Mouse (Mus musculus) naive thymus-derived CD4-positive, alpha-beta T cell, adult 2 months (primary cell): Measurements from ENCODE around the gene Atp10a.

Source experiments
- DNase-seq: peaks from one replicate; pipeline ENCODE4 v3.0.0-alpha.2; 2011; ENCODE audit warnings: low read depth

Gene Atp10a

DNA sequence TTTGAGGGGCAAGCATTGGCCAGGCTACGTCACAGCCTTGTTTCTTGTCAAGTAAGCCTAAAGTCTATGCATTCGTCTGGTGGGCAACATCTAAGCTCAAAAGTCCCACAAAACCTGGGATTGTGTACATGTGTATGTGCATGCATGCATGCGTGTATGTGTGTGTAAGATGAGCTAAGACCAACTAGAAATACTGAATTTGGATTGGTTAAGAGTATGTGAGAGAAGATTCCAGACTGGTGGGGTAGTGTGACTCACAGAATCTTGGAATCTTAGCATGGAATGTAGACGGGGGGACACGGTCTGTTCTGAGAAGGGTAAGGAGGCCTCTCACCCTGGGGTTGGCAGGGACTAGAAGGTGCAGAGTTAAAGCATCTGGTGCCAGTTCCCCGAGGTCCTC lies at the start of gene Atp10a:
TSS of gene Atp10a (plus strand) at position 301 of the 400 bp plus-strand sequence.
- DNase-seq: no peak

- peak; percentile 52 for DNase-seq
These were observed 37.9 kb upstream of the Atp10a start for GRCm38 (mm10) chr7:58618048-58618447.

DNA sequence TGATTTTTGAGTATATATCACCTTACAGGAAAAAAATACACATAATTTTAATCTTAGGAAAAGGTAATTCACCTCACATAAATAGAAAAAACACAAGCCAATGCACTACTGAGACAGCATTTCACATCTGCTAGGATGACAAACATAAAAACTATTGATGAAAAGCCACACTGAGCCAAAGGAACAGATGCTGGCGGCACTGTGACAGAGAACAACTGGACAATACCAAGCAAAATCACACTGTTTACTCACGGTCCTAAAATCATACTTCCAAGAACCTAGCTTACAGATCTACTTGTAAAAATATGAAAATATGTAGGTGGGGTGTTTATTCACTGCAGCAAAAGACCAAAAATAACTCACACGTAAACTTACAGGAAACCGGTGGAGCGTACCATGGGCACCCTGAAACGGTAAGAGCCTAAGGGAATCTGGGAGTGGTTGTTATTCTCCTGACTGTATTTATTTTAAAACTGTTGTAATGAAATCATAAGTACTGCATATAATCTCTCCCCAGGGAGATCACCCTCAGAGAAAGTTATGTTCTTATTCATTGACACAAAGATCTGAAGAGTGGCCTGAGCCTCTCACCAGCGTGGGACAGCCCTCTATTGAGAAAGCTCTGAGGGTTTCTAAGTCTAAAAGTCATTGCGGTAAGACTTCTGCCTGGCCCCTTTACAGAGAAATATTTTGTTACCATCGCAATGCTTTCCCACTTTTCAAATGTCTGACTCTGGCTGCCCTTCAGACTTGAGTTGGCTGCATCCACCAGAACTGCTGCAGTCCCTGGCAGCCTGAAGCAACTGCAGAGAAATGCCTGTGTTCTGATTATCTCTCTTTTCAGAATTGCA lies 29.4 kb upstream of the Atp10a start:
- peak; percentile 22 for DNase-seq

DNA sequence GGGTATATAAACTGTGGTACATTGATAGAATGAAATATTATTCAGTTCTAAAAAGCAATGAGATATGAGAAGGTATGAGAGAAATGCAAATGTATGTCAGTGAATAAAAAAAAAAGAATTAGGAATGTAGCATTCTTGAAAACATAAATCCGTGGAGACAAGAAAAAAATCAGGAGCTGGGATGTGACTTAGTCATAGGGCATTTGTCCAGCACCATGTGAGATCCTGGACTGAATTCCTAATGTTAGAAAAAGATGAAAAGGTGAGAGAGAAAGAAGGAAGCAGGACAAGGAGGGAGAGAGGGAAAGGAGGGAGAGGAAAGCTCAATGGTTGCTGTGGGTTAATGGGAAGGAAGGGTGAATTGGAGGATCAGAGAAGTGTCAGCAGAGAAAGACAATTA lies 28.6 kb upstream of the Atp10a start:
- no peak for DNase-seq

GRCm38 (mm10) chr7:58629233-58629632 lies 26.7 kb upstream of the Atp10a start:
- peak; percentile 36 for DNase-seq

GRCm38 (mm10) chr7:58633683-58634082 lies 22.3 kb upstream of the Atp10a start:
- no peak for DNase-seq

DNA sequence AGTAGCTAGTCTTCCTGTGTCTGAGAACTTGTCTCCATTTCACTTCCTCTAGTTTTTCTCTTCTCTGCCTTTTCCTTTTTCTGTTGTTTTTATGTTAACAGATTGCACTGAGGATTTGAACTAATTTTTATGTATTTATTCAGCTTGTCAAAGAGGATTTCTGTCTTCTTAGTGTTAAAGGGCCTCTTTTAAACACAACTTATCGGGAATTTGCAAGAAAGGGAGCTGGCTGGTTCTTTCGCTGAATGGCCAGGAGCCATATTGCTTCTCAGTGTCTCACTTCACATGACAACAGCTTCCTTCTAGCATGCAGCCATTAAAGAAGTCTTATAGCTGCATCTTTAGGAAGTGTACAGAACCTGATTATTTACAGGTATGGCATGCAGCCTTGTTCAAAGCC lies 16.3 kb upstream of the Atp10a start:
- DNase-seq: no peak

DNA sequence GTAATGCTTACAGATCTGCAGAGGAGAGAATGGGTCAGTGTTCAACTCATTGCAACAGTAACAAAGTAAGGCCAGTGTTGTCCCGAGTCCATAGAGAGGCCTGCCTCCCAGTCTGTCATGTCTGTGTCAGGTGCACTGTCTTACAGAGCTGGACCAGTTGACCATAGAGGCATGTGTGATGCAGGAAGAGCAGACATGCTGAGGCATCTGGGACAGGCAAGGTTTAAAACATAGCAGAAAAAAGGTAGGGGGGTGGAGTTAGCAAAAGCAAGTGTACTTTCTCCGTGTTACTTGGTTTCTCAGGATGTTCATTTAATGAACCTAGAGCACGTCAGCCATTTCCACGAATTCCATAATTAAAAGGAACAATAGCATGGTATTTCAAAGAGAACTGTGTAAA lies 15.5 kb upstream of the Atp10a start:
- DNase-seq: no peak

- DNase-seq: no peak
These were observed 14.1 kb upstream of the Atp10a start for GRCm38 (mm10) chr7:58641916-58642315.

DNA sequence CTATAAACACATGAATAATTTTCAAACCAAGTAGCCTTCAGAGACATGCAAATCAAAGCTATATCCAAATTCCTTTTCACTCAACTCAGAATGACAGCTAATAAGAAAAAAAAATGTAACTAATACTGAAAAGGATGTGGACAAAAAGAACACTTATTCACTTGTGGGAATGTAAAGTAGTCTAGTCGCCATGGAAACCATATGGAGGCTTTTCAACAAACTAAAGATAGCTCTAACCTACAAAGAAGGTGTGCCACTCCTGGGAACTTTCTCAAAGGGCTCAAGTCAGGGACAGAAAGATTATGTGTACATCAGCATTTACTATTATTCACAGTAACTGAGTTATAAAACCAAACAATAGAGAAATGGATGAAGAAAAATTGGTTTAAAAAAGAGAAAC lies 8.6 kb upstream of the Atp10a start:
- no peak for DNase-seq

DNA sequence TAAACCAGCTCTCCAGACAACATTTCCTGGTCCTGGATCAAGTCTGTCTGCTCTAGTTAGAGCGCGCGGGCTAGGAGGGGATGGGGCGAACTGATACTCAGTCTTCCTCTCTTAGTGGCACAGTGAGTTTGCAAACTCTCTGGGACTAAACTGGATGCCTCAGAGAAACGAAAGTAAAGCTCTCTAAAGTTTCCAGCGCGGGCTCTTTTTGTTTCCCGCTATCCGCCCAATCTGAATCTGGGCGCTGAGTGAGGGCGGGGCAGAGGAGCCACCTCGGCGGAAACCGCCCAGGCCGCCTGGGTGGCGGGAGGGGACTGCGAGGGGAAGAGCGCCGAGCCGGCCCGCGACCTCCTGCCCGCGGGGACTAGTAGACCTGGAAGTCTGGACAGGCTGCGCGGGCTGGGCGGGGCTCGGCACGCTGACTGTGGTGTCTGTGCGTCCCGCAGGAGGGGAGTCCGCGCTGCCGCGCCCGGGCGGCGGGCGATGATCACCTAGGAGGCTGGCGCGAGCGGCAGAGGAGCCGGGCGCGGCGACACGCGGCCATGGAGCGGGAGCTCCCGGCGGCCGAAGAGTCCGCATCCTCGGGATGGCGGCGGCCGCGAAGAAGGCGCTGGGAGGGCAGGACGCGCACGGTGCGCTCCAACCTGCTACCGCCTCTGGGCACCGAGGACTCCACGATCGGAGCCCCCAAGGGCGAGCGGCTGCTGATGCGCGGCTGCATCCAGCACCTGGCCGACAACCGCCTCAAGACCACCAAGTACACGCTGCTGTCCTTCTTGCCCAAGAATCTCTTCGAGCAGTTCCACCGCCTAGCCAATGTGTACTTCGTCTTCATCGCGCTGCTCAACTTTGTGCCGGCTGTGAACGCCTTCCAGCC lies 2.2 kb downstream of the Atp10a start:
- DNase-seq: peak; percentile 86

- no peak for DNase-seq
These were observed 2.9 kb downstream of the Atp10a start for GRCm38 (mm10) chr7:58658790-58659405.

DNA sequence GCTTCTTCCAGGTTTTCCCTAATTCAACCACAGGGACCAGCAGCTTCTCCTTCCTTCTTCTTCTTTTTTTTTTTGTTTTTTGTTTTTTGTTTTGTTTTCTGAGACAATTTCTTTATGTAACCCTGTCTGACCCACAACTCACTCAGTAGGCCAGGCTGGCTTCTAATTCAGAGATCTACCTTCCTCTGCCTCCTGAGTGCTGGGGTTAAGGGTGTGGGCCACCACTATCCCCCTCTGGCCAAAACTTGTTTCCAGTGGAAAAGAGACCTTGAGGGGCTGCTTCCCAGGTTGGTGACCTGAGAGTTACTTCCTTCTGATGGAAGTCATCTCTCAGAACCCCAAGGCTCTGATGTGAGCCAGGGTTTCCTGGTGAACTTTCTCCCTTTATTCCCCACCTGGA lies 4.1 kb downstream of the Atp10a start:
- DNase-seq: no peak

GRCm38 (mm10) chr7:58660665-58661064 lies 4.7 kb downstream of the Atp10a start:
- DNase-seq: no peak

- DNase-seq: no peak
These were observed 5.1 kb downstream of the Atp10a start for GRCm38 (mm10) chr7:58661076-58661475.

- no peak for DNase-seq
These were observed 12.7 kb downstream of the Atp10a start for GRCm38 (mm10) chr7:58668617-58669016.

GRCm38 (mm10) chr7:58676075-58676474 lies 20.1 kb downstream of the Atp10a start:
- DNase-seq: no peak

GRCm38 (mm10) chr7:58677111-58677805 lies 21.3 kb downstream of the Atp10a start:
- peak; percentile 69 for DNase-seq

- DNase-seq: peak; percentile 55
These were observed 30.0 kb downstream of the Atp10a start for GRCm38 (mm10) chr7:58685967-58686366.

DNA sequence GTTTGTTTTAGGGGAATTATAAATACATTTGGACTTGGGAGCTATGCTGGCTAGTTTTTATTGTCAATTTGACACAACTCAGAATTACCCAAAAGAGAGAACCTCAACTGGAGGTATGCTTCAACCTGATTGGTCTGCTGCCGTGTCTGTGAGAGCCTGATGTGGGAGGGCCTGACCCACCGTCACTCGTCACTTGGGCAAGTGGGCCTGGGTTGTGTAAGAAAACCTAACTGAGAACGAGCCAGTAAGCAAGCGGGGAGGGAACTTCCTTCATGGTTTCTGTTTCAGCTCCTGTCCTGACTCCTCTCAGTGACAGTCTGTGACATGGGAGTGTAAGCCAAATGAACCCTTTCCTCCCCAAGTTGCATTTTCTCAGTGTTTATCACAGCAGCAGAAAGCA lies 30.6 kb downstream of the Atp10a start:
- DNase-seq: peak; percentile 81

- DNase-seq: no peak
These were observed 31.0 kb downstream of the Atp10a start for GRCm38 (mm10) chr7:58686997-58687396.
